Mouse (Mus musculus) kidney, adult 2 months (tissue): ENCODE measurements at regions not wholly inside any gene's neighbourhood (a gene's known extent, or its start where the extent isn't known, plus 50 kb on each side); places are given as distances from the start of the nearest gene placed in this dataset.

Source experiments
- DNase-seq: peaks from one replicate; pipeline ENCODE4 v3.0.0; 2021
- H3K27ac ChIP-seq: fragments of 200-500 bp; 2 replicates; pipeline ENCODE4 v1.5.1; 2012; ENCODE audit warnings: low read depth, low read length, control low read depth, inconsistent platforms; ENCODE audit not compliant: insufficient read depth
- H3K27me3 ChIP-seq: fragments of 200-500 bp; replicated peaks from 2 replicates; pipeline ENCODE4 v1.6.1; 2012; ENCODE audit warnings: mild to moderate bottlenecking, moderate library complexity, low read length, inconsistent platforms; ENCODE audit not compliant: control insufficient read depth, insufficient read depth
- H3K36me3 ChIP-seq: fragments of 200-500 bp; 2 replicates; pipeline ENCODE4 v1.6.1; 2012; ENCODE audit warnings: mild to moderate bottlenecking, moderate library complexity, low read length, inconsistent platforms; ENCODE audit not compliant: control insufficient read depth, insufficient read depth
- H3K4me1 ChIP-seq: fragments of 200-500 bp; 2 replicates; pipeline ENCODE4 v1.6.1; 2011; ENCODE audit warnings: low read length; ENCODE audit not compliant: control insufficient read depth, insufficient read depth
- H3K4me3 ChIP-seq: fragments of 200-500 bp; 2 replicates; pipeline ENCODE4 v1.5.1; 2011; ENCODE audit warnings: mild to moderate bottlenecking, low read depth, low read length, control low read depth; ENCODE audit not compliant: insufficient read depth
- CTCF ChIP-seq: fragments of 200-500 bp; conservative IDR thresholded peaks from 2 replicates; pipeline ENCODE4 v1.5.1; 2011; ENCODE audit warnings: low read depth, mild to moderate bottlenecking, control low read depth, low read length, moderate library complexity, mixed read lengths; ENCODE audit not compliant: insufficient read depth, insufficient read length
- POLR2A ChIP-seq: fragments of 200-500 bp; IDR thresholded peaks from one replicate; pipeline ENCODE4 v1.6.1; 2011; ENCODE audit warnings: low read depth, low read length, control low read depth
- WGBS: fragments of 180-500 bp; shearing (Covaris S2); methylation state at CpG from one replicate; pipeline ENCODE4 v1.1.7; 2018; 5-methylcytosine and 5-hydroxymethylcytosine counted together

DNA sequence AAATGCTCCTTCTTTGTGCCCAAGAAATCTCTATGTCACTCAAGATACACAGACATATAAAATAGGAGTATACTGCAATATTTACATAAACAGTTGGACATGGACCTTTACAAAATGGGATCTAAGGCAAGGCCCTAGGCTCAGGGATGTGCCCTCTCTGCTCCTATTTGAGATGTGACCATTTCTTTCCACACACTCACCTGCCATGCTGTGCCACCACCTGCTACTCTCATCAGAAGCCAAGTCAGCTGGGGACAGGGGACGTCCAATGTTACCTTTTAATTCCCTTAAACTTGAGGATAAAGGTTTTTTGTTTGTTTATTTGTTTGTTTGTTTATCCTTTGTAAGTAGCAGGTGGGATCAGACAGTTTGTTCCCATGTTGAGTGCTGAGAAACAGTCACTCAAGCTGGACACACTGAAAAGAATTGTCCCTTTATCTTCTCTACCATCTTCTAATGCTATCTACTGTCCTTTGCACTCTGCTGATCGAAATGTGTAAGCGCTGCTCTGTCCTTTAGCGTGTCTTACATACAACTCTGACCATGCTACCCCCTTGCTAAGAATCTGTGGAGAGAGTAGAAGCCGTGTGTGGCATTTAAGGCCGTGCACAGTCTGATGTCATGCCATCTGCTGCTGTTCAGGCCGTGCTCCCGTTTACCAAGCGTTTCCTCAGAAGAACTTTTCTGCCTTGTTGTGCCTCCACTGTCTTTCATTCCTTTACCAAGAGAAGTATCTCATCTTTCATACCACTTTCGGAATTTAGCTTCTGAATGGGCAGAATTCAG lies 147.9 kb upstream of the Ndst3 start:
- H3K27ac ChIP-seq, result no peak overlapping the region
- WGBS, result 89% methylated on average over 10 of the region's 10 CpGs
- no peak overlapping the region for H3K4me3 ChIP-seq
- H3K4me1 ChIP-seq, result no peaks in the 10 kb centered on the region
- no peak for TF ChIP-seq CTCF
- no peak for TF ChIP-seq POLR2A
- no peaks in the 10 kb centered on the region for H3K27me3 ChIP-seq
- H3K36me3 ChIP-seq, result no peaks in the 10 kb centered on the region
- DNase-seq, result no peak

DNA sequence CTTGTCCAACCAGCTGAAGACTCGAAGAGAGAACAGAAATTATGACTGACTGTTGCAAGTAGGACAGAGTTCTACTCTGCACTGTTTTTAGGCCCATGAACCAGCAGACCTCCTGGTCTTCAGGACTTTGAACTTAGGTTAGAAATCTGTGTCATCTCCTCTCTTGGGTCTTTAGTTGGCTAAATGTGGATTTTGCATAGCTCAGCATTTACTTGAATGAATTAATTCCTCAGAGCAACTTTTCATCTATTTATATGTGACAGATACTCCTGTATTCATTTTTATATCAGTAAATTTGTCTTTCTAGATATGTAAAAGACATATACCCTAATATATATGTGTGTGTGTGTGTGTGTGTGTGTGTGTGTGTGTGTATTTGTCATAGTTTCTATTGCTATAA lies 155.9 kb upstream of the Ndst3 start:
- DNase-seq, result no peak
- WGBS, result 74% methylated on average over 1 of the region's 1 CpGs
- no peaks in the 10 kb centered on the region for H3K4me1 ChIP-seq
- no peak for TF ChIP-seq POLR2A
- no peaks in the 10 kb centered on the region for H3K36me3 ChIP-seq
- no peak overlapping the region for H3K27ac ChIP-seq
- no peak overlapping the region for H3K4me3 ChIP-seq
- H3K27me3 ChIP-seq, result no peaks in the 10 kb centered on the region

DNA sequence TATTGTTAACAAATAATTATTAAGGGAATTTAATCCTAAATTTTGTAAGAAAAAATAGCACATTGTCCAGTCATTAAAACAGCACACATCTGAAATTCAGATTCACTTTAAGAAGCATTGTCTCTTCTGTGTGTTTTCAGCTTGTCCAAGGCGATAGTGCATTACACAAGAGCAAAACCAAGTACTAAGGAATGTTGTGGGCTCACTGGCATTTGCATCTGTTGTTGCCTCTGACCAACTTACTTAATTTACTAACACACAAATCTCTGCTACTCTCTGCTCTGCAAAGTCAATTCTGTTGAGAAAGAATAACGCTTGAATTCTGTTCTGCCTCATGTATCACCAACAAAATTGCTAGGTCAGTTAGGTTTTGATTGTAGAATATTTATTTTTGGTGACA lies 158.0 kb upstream of the Ndst3 start:
- whole genome bisulfite sequencing, result 72% methylated on average over 2 of the region's 2 CpGs
- TF ChIP-seq CTCF, result no peak
- no peak for TF ChIP-seq POLR2A
- no peak overlapping the region for H3K4me3 ChIP-seq
- no peaks in the 10 kb centered on the region for H3K27me3 ChIP-seq
- H3K27ac ChIP-seq, result no peak overlapping the region
- no peaks in the 10 kb centered on the region for H3K36me3 ChIP-seq
- no peaks in the 10 kb centered on the region for H3K4me1 ChIP-seq
- no peak for DNase-seq

DNA sequence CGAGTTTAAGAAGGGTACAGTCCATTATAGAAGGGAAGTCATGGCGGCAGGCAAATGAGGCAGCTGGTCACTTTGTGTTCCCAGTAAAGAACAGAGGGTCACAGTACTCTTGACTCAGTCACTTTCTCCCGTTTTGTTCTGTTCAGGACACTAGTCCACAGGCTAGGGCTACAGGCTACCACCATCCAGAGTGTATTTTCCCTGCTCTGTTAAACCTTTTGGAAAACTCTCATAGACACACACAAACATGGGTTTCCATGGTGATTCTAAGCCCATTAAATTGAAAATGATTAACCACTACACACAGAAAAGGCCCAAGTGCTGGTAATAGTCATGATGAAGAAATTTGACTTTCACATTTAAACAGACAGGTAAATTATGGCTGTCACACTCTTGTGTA lies 162.2 kb upstream of the Ndst3 start:
- Histone ChIP-seq H3K36me3 (no peaks in the 10 kb centered on the region), H3K4me1 (no peaks in the 10 kb centered on the region), H3K27ac (no peak overlapping the region), H3K27me3 (no peaks in the 10 kb centered on the region), H3K4me3 (no peak overlapping the region)
- TF ChIP-seq POLR2A, result no peak
- no peak for TF ChIP-seq CTCF
- DNase-seq, result no peak
- WGBS, result 66% methylated on average over 3 of the region's 3 CpGs

DNA sequence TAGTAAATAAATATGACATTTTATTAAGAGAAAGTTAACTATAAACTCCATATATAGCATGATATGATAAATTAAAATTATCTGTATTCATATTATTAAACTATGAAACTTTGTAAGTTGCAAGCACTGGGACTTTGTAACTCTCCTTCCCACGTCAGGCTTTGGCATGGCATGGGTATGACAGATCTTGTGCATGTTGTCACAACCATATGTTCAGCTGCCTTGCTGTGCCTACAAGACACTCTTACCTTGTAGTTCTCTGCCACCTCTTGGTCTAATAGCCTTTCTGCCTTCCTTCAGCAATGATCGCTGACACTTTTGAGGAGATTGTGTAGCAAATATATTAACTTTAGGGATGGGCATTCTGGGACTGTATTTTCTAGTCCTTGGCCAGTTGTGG lies 183.1 kb upstream of the Ndst3 start:
- WGBS, result 94% methylated on average over 2 of the region's 2 CpGs
- Histone ChIP-seq H3K27me3 (no peaks in the 10 kb centered on the region), H3K4me3 (no peak overlapping the region), H3K27ac (no peak overlapping the region), H3K36me3 (no peaks in the 10 kb centered on the region), H3K4me1 (no peaks in the 10 kb centered on the region)
- no peak for DNase-seq
- TF ChIP-seq POLR2A, result no peak
- TF ChIP-seq CTCF, result no peak

DNA sequence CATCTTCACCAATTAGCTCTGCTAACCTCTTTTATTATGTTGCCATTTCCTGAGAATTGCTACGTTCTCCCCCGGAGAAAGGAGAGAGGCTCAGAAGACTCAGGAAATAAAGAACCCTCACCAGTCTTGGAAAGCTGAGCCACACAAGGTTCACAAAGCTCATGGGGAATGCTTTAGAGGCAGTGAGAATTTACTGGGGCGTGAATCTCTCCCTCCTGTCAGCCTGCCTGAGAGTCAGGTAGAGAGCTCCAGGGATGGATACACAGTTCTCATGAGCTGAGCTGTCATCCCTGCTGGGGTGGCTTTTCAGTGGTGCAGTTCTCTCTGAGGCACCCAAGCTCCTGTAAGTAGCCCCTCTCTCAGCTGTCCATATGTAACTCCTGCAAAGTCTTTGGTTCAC lies 203.0 kb upstream of the Ndst3 start:
- H3K4me1 ChIP-seq, result no peaks in the 10 kb centered on the region
- H3K27me3 ChIP-seq, result no peaks in the 10 kb centered on the region
- no peak for DNase-seq
- 20% methylated on average over 3 of the region's 3 CpGs for WGBS
- no peak for TF ChIP-seq CTCF
- TF ChIP-seq POLR2A, result no peak
- H3K36me3 ChIP-seq, result no peaks in the 10 kb centered on the region
- no peak overlapping the region for H3K27ac ChIP-seq
- no peak overlapping the region for H3K4me3 ChIP-seq

DNA sequence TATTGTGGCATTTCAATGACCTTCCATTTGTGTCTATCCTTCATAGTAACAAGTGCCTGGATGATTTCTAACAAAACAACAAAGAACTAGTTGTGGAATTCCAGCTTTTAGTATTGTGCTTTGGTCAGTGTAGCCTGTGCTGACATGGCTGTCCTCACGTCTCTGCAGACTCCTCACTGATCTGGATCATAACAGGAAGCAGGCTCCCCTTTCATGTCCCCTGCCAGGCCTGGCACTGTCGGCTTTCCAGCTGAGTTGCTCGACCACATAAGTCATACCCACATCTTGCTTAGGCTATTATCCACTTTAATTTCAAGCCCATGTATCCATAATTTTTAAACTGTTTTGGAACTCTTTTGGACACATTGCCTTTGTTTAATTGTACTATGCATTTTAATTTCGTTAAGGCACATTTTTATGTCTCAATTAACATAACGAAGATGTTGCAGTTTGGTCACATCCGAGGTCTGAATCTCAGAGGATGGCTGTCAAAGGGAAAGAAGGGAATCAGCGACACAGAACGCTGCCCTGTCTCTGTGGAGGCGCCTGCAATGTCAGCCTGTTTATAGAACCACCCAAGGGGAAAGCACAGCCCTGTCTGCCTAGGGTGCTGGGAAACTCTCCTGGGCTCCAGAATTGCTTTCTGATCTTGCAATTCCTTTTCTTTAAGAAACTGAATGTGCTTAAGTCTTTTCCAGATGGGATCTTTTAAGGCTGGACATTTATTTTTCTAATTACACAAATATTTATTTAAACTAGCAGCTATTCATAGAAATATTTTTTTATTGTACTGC lies 215.5 kb upstream of the Ndst3 start:
- 16% methylated on average over 9 of the region's 9 CpGs for WGBS
- TF ChIP-seq POLR2A (no peak), CTCF (no peak)

More for the DNA sequence above, 215.5 kb upstream of the Ndst3 start:
- Histone ChIP-seq H3K27me3 (no peaks in the 10 kb centered on the region), H3K4me1 (no peaks in the 10 kb centered on the region), H3K4me3 (no peak overlapping the region), H3K27ac (no peak overlapping the region), H3K36me3 (no peaks in the 10 kb centered on the region)
- no peak for DNase-seq
